Mouse (Mus musculus) layer of hippocampus, adult 11-12 months (tissue): Measurements from ENCODE around the gene Qrich2.
"Not testable (repeated sequence)": the region's sequence is repeated elsewhere in the genome, so short reads cannot be mapped to it uniquely, and the experiment has no call there.

Experiments
- DNase-seq: peaks from one replicate; pipeline ENCODE4 v3.0.0; 2022; ENCODE audit warnings: low spot score

The Qrich2 gene

DNA sequence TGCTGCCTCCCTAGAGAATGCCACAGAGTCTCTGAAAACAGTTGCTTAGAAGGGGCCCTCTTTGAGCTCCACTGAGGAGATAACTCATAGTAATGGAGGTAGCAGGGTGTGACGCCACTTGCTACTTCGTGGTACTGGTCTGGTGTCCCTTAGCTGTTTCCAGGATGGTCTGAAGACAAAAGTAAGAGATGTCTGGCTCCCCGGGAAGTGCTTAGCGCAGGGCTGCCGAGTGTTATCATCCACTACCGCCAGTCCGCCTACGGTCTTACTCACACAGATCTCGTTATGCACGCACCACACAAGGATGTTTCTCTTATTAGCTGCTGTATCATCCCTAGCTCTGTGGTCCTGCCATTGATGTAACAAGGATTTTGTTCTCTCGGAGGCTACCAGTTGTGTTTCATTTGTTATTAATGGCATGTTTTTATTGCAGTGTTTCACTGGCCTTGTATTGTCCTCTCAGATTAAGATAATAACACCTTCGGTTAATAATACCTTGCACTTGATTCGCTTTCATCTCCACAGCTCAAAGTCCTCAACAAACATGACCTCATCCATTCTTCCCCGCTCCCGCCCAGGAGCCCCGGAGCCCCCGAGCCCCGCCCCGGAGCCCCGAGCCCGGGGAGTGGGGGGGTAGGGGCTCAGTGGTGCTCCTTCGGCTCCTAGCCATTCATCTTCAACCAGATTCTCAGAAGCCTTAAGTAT, 35.2 kb downstream of the Qrich2 start:
- DNase-seq: no peak

DNA sequence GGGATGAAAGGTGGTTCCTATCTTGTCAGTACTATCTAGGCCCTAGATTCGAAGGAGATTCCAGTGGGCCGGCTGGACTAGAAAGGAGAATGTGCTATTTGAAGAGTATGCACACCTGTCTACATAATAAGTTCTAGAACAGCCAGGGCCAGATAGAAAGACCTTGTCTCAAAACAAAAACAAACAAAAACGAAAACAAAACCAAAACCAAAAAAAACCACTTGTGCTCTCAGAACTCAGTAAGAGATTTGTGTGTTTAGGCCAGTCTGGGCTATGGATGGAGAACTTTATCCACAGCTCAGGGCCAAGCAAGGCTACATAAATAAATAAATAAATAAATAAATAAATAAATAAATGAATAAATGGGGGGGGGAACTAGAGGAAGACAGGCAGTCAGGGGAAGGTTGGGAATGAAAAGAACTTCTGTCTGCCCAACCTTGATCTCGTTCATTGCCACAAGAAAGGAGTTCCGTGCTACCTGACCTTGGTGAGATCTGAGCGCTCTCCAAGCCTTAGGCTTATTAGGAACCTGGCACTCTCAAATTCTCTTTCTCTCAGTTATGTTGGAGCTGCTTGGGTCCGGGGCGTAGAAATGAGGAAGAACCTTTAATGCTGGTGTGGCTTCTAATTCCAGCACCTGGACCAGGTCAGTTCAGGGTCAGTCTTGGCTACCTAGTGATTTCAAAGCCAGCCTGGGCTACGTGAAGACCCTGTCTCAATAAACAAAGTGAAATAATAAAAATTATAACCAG, 36.0 kb downstream of the Qrich2 start:
- no peak for DNase-seq

DNA sequence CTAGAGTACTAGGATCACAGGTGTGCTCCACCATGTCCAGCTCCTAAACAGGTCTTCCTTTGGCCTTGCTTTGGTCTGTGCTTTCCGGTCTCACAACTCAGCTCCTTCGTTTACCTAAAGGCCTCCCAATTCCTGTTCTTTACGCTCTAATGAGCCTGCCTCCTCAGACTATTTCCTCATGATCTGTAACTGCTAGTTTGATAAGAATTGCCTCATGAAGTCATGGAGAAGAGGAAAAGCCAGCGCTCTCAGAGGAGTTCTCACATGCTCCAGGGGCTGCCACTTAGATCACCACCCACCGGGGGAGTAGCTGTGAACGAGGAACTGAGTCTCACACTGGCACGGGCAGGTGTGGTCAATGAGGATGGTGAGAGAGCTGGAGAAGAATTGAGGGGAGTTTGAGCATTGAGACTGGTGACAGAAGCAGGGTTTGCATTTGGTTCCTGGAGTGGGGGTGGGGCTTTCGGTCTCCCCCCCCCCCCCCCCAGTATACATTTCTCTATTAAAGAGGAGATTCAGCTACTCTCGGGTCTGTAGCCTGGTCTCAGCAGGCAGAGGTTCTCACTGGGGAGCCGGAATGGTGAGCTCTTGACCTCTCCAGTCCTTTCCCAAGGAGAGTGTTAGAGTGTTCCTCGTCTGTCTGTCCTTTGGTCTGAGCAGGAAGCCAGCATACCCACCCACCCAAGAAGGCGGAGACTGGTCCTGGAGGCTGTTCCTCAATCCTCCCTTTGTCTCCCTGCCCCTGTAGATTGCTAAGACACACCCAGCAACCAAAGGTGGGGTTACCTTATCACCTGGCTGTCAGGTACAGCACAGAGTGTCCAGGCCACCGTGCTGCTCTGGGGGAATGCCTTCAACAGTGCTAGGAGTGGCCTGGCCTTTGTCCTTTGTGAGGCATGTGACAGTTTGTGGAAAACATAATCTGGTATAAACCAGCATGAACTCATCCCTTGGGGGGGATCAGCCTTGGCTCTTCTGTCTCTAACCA, 36.9 kb downstream of the Qrich2 start:
- DNase-seq: no peak

DNA sequence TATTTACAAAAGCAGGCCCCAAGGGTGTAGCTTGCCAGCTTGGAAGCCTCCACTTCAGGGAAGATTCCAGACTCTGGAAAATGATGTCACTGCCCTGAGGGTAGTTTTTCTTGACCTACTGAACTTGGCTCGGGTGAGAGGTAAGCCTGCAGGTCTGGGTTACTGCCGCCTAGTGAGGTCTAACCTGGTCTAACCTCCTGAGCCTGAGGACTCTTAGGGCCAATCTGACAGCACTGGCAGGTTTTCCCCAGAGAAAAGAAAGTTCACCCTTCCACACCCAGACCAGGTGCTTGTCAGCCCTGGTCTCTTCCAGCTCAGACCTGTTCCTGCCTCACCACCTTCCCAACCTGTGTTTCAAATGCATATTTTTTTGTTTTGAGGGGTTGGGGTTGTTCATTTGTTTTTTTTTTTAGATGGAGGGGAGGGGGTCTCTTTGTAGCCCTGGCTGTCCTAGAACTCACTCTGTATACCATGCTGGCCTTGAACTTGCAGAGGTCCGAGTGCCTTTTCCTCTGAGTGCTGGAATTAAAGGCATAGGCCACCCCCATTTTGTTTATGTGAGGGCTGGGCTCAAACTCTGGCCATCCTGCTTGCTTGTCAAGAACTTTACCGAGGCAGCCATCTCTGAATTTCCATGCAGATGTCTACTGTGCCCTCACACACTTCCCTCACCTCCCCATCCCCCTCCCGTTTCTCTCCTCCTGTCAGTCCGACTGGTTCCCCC, 39.0 kb downstream of the Qrich2 start:
- no peak for DNase-seq

DNA sequence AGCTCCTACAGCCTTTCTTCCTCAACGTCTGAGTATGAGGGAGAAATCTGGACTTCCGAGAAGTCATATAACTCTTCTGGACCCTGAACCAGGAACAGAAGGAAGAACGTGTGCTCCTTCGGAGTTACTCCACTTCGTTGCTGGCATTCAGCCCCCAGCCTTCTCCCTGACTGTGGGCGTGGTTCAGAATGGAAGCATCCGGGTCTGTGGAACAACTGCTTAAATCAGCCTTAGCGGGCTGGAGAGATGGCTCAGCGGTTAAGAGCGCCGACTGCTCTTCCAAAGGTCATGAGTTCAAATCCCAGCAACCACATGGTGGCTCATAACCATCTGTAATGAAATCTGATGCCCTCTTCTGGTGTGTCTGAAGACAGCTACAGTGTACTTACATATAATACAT, 39.7 kb downstream of the Qrich2 start:
- not testable (repeated sequence) for DNase-seq

DNA sequence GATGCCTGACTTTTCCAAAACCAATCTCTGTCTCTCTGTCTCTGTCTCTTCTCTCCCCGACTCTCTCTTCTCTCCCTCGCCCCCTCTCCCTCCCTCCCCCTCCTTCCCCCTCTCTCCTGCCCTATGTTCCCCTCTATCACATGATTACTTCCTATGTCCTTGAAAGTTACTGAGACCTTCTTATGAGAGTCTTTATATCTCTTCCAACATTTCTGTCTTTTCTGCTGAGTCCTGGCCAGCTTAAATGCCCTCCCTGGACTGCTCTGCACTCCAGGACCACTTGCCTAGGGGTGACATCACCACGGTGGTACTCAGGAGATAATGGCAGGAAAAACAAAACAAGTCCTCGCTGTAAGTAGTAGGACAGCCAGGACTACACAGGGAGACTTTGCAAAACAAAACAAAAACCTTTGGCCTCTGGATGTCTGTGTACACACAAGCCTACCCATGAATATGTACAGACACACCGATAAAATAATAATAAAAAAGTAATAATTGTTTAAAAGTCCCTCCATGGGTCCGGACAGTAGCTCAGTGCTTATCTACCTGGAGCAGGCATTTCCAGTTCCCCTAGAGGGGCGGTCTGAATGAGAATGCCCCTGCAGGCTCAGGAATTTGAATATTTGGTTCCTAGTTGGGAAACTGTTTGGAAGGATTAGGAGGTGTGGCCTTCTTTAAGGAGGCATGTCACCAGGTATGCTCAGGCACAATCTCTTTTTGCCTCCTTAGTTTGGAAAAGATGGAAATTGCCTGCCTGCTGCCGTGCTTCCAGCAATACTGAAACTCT, 41.2 kb downstream of the Qrich2 start:
- no peak for DNase-seq

DNA sequence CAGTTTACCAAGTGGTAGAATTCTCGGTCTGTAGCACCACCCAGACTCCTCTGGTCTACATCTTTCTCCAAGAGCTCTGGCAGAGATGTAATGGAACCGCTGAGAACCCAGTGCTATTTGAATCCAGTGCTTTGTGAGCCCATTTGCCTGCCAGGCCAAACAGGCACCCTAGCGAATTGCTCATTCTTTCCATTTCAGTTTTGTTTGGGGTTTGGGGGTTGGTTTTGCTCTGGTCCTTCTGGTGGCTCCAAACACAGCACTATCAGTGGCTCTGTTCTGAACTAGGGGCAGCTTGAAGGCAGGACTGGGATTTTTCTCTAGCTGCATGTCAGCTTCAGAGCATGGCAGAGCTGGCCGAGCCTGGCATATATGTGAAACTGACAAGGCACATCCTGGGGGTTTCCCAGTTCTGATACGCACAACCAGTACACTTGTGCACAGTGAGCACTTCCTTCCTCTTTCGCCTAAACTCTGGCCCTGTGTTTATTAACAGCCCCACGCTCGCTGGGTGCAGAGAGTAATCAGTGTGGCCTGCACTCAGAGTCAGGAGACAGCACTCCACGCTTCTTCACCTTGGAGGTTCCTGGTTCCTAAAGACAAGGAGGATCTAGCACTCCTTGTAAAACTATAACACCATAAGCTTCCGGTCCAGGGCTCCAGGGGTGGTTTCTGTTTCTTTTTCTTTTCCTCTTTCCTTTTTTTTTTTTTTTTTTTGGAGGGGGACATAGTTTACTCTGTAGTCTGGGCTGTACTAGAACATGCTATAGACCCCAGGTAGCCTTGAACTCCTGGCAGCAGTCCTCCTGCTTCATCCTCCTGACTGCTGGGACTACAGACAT, 42.0 kb downstream of the Qrich2 start:
- no peak for DNase-seq

DNA sequence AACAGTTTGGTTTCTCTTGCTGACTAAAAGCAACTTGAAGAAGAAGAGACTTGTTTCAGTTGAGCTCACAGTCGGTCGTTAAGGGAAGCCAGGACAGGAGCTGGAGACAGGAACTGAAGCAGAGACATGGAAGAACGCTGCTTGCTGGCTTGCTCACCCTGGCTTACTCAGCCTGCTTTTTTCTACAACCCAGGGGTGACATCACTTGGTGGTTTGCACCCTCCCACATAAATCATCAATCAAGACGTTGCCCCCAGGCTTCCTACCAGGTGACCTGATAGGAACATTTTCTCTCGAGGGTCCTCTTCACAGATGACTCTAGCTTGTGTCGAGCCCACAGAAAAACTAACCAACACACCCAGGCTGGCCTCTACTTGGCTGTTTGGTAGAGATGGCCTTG, 42.8 kb downstream of the Qrich2 start:
- DNase-seq: no peak

DNA sequence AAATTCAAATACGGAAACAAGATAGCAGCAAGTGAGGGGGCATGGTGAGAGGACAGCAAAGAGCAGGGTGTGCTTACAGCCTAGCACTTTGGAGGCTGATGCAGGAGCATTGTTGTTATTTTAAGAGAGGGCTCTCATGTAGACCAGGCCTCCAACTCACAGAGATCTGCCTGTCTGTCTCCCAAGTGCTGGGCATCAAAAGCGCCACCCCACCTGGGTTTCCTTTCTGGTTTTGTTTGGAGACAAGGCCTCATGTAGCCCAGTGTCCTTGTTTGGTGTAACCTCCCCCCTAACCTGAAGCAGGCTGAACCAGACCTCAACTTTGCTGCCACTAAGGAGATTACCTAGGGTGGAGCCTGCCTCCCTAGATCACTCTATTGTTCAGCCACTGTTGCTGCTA, 43.5 kb downstream of the Qrich2 start:
- no peak for DNase-seq

DNA sequence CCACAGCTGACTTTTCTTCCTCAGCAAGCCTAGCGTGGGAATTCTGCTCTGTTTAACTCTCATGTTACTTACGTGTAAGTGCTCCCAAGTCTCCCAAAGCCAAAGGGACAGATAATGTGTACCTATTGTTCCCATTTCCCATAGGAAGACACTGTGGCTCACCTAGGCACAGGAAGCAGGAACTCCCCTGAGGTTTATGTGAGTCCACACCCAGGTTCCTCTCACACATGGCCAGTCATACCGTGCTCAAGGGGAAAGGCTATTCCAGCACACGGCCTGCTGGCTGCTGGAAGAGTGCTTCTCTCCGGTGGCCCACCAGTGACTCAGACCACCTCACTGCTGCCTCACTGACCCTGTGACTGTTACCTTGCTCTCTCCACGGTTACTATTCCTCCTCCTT, 44.9 kb downstream of the Qrich2 start:
- no peak for DNase-seq

DNA sequence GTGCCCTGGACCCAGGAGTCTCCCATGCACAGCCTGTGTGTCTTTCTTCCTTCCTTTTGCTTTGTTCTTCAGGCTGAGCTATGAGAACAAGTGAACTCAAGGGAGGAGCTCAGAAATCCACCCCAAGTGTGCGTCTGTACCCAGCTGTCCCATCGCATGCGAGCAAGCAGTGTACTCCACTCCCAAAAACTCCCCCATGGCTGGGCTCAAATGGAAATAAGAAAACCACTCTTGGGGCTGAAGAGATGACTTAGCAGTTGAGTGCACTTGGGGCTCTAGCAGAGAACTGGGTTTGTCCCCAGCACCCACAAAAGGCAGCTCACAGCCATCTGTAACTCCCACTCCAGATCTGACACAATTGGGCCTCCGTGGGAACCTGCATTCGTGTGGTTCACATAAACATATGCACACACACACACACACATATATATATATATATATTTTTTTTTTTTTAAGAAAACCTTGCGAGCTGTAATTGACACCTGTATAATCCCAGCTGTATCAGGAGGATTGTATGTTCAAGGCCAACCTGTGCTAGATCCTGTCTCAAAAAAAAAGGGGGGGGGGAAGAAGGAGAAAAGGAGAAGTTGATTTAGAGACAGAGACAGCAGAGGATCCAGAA, 47.1 kb downstream of the Qrich2 start:
- DNase-seq: no peak

DNA sequence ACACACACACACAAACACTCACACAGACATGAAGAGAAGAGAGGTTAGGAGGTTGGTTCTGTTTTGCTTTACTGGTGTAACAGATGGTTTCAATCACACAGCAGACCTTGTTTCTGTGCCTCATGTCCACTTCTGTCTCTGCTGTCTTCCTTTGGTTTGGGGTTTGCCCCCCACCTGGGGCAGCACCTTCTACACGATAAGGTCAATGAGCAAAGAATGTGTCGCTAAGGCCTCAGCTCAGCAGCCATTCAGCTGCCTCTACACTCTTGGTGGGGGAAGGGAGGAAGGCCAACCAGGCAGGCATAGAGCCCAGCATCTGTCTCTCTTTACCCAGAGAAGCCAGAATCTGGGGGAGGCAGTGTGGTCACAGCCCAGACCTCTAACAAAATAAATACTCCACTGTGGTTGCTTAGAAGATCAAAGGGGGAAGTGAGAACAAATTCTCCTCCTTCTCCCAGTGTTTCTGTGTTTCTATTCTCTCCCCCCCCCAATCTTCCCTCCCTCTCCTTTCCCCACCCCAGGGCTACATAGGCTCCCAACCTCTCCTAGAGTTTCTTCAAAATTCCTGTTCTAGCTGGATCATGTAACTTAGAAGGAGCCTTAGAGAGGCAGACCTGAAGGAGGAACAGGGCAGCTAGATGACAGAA, 47.7 kb downstream of the Qrich2 start:
- no peak for DNase-seq

DNA sequence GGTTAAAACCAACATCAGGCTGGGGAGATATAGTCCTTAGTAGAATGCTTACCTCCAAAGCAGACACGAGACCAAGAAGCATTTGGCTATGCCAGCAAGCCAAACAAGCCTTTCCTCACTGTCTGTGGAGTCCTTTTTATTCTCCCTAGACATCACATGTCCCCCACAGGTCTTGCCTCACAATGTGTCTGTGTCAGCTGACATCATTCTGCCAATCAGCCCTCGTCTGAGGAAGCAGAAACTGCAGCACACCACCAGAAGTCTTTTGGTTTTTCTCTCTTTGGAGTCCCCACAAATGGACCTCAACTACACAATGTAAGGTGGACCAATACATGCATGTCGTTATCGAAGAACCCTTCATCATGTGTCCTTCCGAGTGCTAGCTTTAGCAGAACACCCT, 49.0 kb downstream of the Qrich2 start:
- DNase-seq: no peak

DNA sequence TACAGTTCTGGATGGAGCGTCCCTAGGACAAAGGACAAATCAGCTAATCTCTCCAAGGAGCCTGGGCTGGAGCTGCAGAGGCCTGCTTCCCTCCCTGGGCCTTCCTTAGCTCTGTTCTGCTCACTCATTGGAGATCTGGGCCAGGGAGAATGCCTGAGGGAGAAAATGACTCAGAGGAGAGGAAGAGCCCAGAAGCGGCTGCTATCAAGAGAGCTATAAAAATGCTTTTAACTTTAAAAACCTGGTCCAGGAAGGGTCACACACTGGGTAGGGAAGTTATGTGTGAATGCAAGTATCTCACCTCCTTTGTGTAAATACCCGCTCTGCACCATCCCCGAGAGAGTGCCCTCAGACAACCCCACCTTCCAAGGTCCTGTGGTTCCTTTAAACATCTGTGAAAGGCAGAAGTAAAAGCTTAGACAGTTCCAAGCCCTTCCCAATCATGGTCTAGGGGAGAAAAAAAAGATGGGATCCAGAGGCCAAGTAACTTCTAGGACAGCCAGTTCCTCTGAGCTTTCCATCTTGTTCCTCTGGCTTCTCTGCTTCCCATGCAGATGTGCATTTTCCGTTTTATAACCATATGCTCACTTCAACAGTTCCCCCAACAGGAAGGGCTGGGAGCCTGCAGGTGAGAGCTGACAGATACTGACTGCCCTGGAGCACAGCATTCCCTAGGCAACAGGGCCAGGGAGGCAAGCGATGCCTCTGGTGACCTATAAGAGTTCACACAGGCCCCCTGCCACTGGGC, 49.7 kb downstream of the Qrich2 start:
- no peak for DNase-seq

DNA sequence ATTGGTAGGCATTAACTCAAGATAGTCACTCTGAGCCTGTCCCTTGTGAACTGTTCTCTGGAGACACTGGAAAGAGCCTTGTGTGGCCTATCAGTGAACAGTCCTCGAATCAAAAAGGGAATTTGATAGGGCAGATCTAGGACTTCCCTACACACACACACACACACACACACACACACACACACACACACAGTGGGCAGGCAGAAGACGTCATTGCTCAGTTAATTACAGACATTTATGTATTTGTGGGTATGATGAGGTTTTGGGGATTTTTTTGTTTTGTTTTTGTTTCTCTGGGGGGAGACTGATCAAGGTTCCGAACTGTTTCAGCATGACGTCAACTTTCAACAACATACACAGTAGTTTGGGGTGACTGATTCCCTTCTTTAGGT, 52.4 kb downstream of the Qrich2 start:
- DNase-seq: no peak

DNA sequence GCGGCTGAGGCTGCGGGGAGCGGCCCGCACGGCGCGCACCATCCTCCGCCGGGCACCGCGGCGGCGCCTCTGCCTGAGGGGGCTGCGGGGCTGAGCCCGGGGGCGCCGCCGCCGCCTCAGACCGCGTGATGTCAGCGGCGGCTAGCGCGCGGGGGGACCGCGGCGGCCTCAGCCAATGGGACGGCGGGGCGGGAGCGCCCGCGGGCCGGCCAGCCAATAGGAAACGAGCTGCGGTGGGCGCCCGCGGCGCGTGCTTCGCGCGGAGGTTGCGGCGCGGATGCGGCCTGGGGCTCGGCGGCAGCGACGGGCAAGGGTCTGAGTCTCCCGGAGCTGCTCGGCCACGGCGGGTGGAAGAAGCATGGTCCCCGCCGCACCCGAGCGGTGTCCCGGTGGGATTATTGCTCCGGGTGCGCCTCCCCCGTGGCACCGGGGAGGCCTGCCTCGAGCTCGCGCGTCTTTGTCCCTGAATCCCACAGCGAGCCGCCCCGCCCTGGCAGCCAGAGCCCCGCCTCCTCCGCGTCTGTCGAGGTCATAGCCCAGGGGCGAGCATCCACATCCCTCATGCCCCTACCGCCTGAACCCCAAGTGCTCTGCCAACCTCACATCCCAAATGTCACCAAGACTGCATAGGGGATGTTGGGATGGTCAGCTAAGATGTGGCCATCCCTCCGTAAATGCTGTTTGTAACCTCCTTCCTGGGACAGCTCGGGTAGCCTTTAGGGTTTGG, 53.0 kb downstream of the Qrich2 start, which contains the start of gene Rnf157:
Rnf157 (minus strand) TSS at position 129 of the 727 bp plus-strand sequence.
- peak; percentile 85 for DNase-seq

DNA sequence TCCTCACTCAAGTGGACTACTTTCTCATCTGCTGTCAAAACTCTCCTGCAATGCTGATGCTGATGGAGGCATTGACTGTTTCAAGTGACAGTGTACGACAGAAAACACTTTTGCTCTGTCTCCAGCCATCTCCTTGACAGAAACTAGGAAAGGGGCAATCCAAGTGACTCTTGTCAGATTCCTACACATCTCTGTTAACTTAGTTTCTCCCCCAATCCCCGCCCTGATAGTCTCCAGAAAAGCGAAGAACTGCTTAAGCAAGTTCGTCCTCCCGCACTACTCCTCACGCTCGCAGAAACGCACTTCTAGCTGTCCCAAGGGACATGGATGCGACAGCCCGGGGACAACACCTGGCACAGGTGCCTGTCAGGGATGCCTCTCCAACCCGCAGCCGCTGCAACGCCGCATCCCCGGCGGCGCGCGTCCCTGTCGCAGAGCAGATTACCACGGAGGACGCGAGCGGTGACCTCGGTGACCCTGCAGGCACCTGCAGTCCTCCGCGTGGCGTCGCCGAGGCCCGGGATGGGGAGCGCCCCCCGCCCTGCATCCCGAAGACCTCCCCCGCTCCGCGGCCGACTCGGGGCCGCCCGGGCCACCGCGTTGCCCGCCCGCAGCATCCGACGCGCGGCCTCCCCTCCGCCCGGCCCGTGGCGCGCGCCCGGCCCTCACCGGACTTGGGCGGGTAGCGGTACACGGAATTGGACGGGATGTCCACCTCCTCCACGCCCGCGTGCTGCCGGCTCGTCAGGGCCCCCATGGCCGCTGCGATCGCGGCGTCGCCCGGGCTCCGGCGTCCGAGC, 53.8 kb downstream of the Qrich2 start:
- DNase-seq: no peak
